Mouse (Mus musculus): Measurements from ENCODE around the gene Creb3l2.

DNA sequence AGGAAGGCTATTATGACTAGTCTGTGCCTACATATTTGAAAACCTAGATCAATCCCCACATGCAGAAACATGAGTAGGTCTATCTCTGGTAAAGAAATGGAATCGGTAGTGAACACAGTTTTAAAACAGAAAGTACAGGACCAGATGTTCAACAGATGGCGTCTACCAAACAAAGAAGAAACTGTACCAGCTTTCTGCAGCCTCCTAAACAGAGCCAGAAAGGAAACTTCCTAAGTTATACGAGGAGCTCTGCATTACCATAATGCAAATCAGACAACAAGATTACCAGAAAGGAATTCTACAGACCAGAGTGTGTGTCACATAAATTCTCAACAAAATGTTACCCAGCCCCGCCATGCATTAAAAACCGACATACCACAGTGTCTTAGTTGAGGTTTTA lies 23.9 kb upstream of the Creb3l2 start:
- TF ChIP-seq POLR2A (IDR thresholded peaks at IDR 0.05; ENCODE audit: borderline replicate concordance, extremely low read depth, low read depth, low read length) = no peak
- TF ChIP-seq CTCF (IDR thresholded peaks at IDR 0.05; ENCODE audit: insufficient read depth, low read length) = no peak
